Comparison of ENCODE assay signal across 8 mouse cellular contexts in genomic region chr5:138993371-138994107, GRCm38 (mm10). TPM values are rescaled to one million over a fixed set of nuclear protein-coding genes. Genes with fewer than 3 reads are reported as not detected.
DNase-seq lines count a peak whose midpoint lies in the region; ATAC-seq and TF ChIP-seq lines count a peak whose summit lies in the region.

No protein-coding gene starts in this region.

- H3K9me3 ChIP-seq in intestine, postnatal 0 days (ENCODE audit: control insufficient read depth), result no peaks in the 10 kb centered on the region
- H3K9me3 ChIP-seq in neural tube, embryonic 11.5 days (ENCODE audit: control insufficient read depth, low read length), result no peaks in the 10 kb centered on the region

- peaks cover 7% of the 10 kb centered on the region for H3K4me1 ChIP-seq in spleen, adult 2 months (ENCODE audit: control insufficient read depth, insufficient read depth, insufficient read length)
- peaks cover 13% of the 10 kb centered on the region; the same call in 1 of the 2 replicates for H3K4me1 ChIP-seq in embryonic fibroblast, embryonic 13.5 days (ENCODE audit: control insufficient read depth, insufficient read depth, low read length)
- H3K4me1 ChIP-seq in intestine, postnatal 0 days (replicated peaks; ENCODE audit: control insufficient read depth, insufficient read depth, low read length), result peaks cover 10% of the 10 kb centered on the region; the same call in 1 of the 2 replicates
- peaks cover 45% of the 10 kb centered on the region for H3K4me1 ChIP-seq in neural tube, embryonic 11.5 days (ENCODE audit: control insufficient read depth, insufficient read depth, low read length)

- TF ChIP-seq POLR2A in spleen, adult 2 months (IDR thresholded peaks at IDR 0.05; ENCODE audit: low read depth, low read length), result no peak
- no peak for TF ChIP-seq POLR2A in embryonic fibroblast, embryonic 13.5 days (IDR thresholded peaks at IDR 0.05; ENCODE audit: low read depth, low read length)

- H3K27ac ChIP-seq in spleen, adult 2 months (ENCODE audit: insufficient read depth, low read length), result no peak overlapping the region; the same call in 1 of the 2 replicates
- peak overlapping the region; percentile 76 for H3K27ac ChIP-seq in embryonic fibroblast, embryonic 13.5 days (ENCODE audit: insufficient read depth, low read length)
- H3K27ac ChIP-seq in intestine, postnatal 0 days (ENCODE audit: low read depth, low read length), result peak overlapping the region; percentile 96
- H3K27ac ChIP-seq in neural tube, embryonic 11.5 days (ENCODE audit: low read depth, low read length), result no peak overlapping the region

- H3K4me3 ChIP-seq in spleen, adult 2 months (ENCODE audit: extremely low read depth, insufficient read depth, insufficient read length), result peak overlapping the region; percentile 31
- H3K4me3 ChIP-seq in embryonic fibroblast, embryonic 13.5 days (ENCODE audit: insufficient read depth, low read length), result peak overlapping the region; percentile 85
- H3K4me3 ChIP-seq in intestine, postnatal 0 days (ENCODE audit: low read depth, low read length), result peak overlapping the region; percentile 76
- H3K4me3 ChIP-seq in neural tube, embryonic 11.5 days (ENCODE audit: low read depth, low read length), result peak overlapping the region; percentile 73

- peak overlapping the region; percentile 94 for H3K9ac ChIP-seq in intestine, postnatal 0 days (ENCODE audit: low read depth, low read length)
- 0 out of 2 replicates have a peak overlapping the region, but pooled peaks have one; percentile 5 for H3K9ac ChIP-seq in neural tube, embryonic 11.5 days (ENCODE audit: low read length)

- no peaks in the 10 kb centered on the region for H3K36me3 ChIP-seq in spleen, adult 2 months (ENCODE audit: control insufficient read depth, insufficient read depth, low read length)
- H3K36me3 ChIP-seq in intestine, postnatal 0 days (ENCODE audit: control insufficient read depth, insufficient read depth), result peaks cover 8% of the 10 kb centered on the region; the same call in 1 of the 2 replicates
- no peaks in the 10 kb centered on the region for H3K36me3 ChIP-seq in neural tube, embryonic 11.5 days (ENCODE audit: control insufficient read depth, insufficient read depth, low read length)

- no peak for TF ChIP-seq CTCF in spleen, adult 2 months (IDR thresholded peaks at IDR 0.05; ENCODE audit: extremely low read depth, insufficient read depth, insufficient read length, insufficient replicate concordance)
- no peak for TF ChIP-seq CTCF in embryonic fibroblast, embryonic 13.5 days (IDR thresholded peaks at IDR 0.05; ENCODE audit: borderline replicate concordance, insufficient read depth, low read length)
- no peak for TF ChIP-seq CTCF in intestine, postnatal 0 days (IDR thresholded peaks at IDR 0.05; ENCODE audit: low read depth)

- H3K27me3 ChIP-seq in spleen, adult 2 months (ENCODE audit: control insufficient read depth, insufficient read depth, low read length), result peaks cover 26% of the 10 kb centered on the region
- no peaks in the 10 kb centered on the region; the same call in 1 of the 2 replicates for H3K27me3 ChIP-seq in intestine, postnatal 0 days (replicated peaks; ENCODE audit: control insufficient read depth, insufficient read depth, low read length)
- H3K27me3 ChIP-seq in neural tube, embryonic 11.5 days (ENCODE audit: control insufficient read depth, insufficient read depth, low read length), result peaks cover 67% of the 10 kb centered on the region

- peak overlapping the region; percentile 93 for H3K4me2 ChIP-seq in intestine, postnatal 0 days (replicated peaks; ENCODE audit: low read depth)
- H3K4me2 ChIP-seq in neural tube, embryonic 11.5 days (ENCODE audit: low read depth), result peak overlapping the region; percentile 95

- ATAC-seq in intestine, postnatal 0 days, result no peak
- no peak for ATAC-seq in neural tube, embryonic 11.5 days (ENCODE audit: insufficient read depth, low FRiP score, low TSS enrichment)

- WGBS in spleen, adult 2 months, result 3% methylated on average over 40 of the region's 40 CpGs
- 1% methylated on average over 40 of the region's 40 CpGs for WGBS in intestine, postnatal 0 days
- WGBS in neural tube, embryonic 11.5 days, result under 1% methylated on average over 38 of the region's 40 CpGs

- no peak for DNase-seq in spleen, adult 2 months (ENCODE audit: low read depth in 1 of 2, low spot score in 2 of 2)
- no peak for DNase-seq in spleen, postnatal 4 days (ENCODE audit: low spot score in 2 of 2)
- no peak for DNase-seq in neural tube, embryonic 11.5 days (ENCODE audit: low spot score)
- no peak for DNase-seq in gastrocnemius, adult 8-10 months (ENCODE audit: low spot score in 2 of 2)
- no peak for DNase-seq in c-Kit-positive CD71-positive TER-119-positive erythroid progenitor cells, embryonic 14.5 days (ENCODE audit: low spot score)
- no peak for DNase-seq in adrenal gland, postnatal 25 days

RNA-seq across cellular contexts. Expression of gene Pdgfa, which starts 3.6 kb away (rescaled TPM):
- polyA plus RNA-seq in spleen, adult 2 months (2012; rRNA removed), result 7.1 and 12.9 TPM in 2 replicates
- 32.4 and 43.2 TPM in 2 replicates for polyA plus RNA-seq in embryonic fibroblast, embryonic 13.5 days (2011; ENCODE audit: insufficient read length, low read depth, missing spikeins)
- polyA plus RNA-seq in intestine, postnatal 0 days (2015; fragmentation: Nextera tagmentation; extraction: Ambion mirVana), result 64.4 and 72.0 TPM in 2 replicates
- polyA plus RNA-seq in neural tube, embryonic 11.5 days (2014; fragmentation: Nextera tagmentation; extraction: Ambion mirVana), result 16.1 TPM in 2 replicates
- 10 to 100 TPM; 19.8 to 32.1 (median 25.2) TPM for total RNA-seq in gastrocnemius, adult 8-10 months (2022)
- 29.5 and 30.0 TPM in 2 replicates for total RNA-seq in adrenal gland, postnatal 25 days (2021)

Comparison
In these comparisons a context has a peak if more than half of its experiments do, and no peak if none do; other contexts are left out.
1. H3K27ac ChIP-seq: peak in embryonic fibroblast, embryonic 13.5 days (single experiment) and intestine, postnatal 0 days (single experiment); none in spleen, adult 2 months (single experiment) and neural tube, embryonic 11.5 days (single experiment).
2. H3K4me3 ChIP-seq: peak in every context shown above with its lines; median percentile 85 in embryonic fibroblast, embryonic 13.5 days; 76 in intestine, postnatal 0 days; 73 in neural tube, embryonic 11.5 days; 31 in spleen, adult 2 months.